Comparison of ENCODE assay signal across 9 mouse cellular contexts in genomic region chr17:24506332-24507070, GRCm38 (mm10). TPM values are rescaled to one million over a fixed set of nuclear protein-coding genes. Genes with fewer than 3 reads are reported as not detected.
DNase-seq lines count a peak whose midpoint lies in the region; ATAC-seq and TF ChIP-seq lines count a peak whose summit lies in the region.
"Had no signal": no experiment of that assay in that cellular context is flagged by ENCODE, and none has a peak within 500 bp of the region (broad histone marks: within the 10 kb centered on the region; RNA-seq: fewer than 3 reads in every experiment).

No protein-coding gene starts in this region.

- TF ChIP-seq EP300 in heart, adult 2 months (IDR thresholded peaks at IDR 0.05; ENCODE audit: insufficient read depth, low read depth, low read length), result no peak

- H3K79me2 ChIP-seq in heart, adult 2 months (replicated peaks; ENCODE audit: control insufficient read depth, insufficient read depth, low read length), result no peaks in the 10 kb centered on the region

- no peak overlapping the region; the same call in 1 of the 2 replicates for H3K4me3 ChIP-seq in heart, adult 2 months
- H3K4me3 ChIP-seq in neural tube, embryonic 13.5 days, result no peak overlapping the region

- peak; percentile 41 to 45 for DNase-seq in heart, adult 2 months
- no peak for DNase-seq in heart, postnatal 25 days (ENCODE audit: low spot score)
- DNase-seq in adrenal gland, postnatal 36 days, result peak; percentile 62 to 63
- peak; percentile 60 for DNase-seq in gastrocnemius, postnatal 14 days
- peak; percentile 67 to 82 for DNase-seq in left cerebral cortex, postnatal 25 days (ENCODE audit: low spot score in 2 of 2)

- TF ChIP-seq POLR2A in heart, adult 2 months (IDR thresholded peaks at IDR 0.05; ENCODE audit: insufficient read depth, low read depth, low read length), result no peak

- H3K36me3 ChIP-seq in heart, adult 2 months (ENCODE audit: control insufficient read depth, insufficient read depth, low read length), result no peaks in the 10 kb centered on the region
- peaks cover 100% of the 10 kb centered on the region for H3K36me3 ChIP-seq in neural tube, embryonic 13.5 days

- H3K4me1 ChIP-seq in heart, adult 2 months (ENCODE audit: control insufficient read depth, insufficient read depth, low read length), result no peaks in the 10 kb centered on the region
- peaks cover 13% of the 10 kb centered on the region for H3K4me1 ChIP-seq in neural tube, embryonic 13.5 days (replicated peaks)

- TF ChIP-seq CTCF in heart, adult 2 months (IDR thresholded peaks at IDR 0.05), result no peak

- 34% methylated on average over 35 of the region's 36 CpGs for WGBS in heart, adult 2 months
- 34% methylated on average over 36 of the region's 36 CpGs for WGBS in neural tube, embryonic 13.5 days

- H3K9ac ChIP-seq in heart, adult 2 months (ENCODE audit: low read depth, low read length), result no peak overlapping the region
- H3K9ac ChIP-seq in neural tube, embryonic 13.5 days, result 0 out of 2 replicates have a peak overlapping the region, but pooled peaks have one; percentile 31

- intact Hi-C loops in heart, adult 2 months (cut with DNase I), result no loop called here
- intact Hi-C loops in heart, postnatal 25 days (cut with DNase I), result no loop called here
- intact Hi-C loops in gastrocnemius, postnatal 14 days (cut with DNase I; ENCODE audit: low total_unique reads), result no loop called here
- intact Hi-C loops in left cerebral cortex, postnatal 25 days (cut with DNase I), result loop anchor here (2.0 kb wide), 1 partner anchor 36 kb away; the partner anchor contains the start of genes E4f1 and Pgp

- no peak for ATAC-seq in neural tube, embryonic 13.5 days (ENCODE audit: low read depth)
- ATAC-seq in CD4-positive, CD25-positive, alpha-beta regulatory T cell, adult 4 months, result no peak
- no peak for ATAC-seq in inflammation-experienced regulatory T-cells, adult 6 months
- ATAC-seq: Patski had no signal

- no peaks in the 10 kb centered on the region for H3K27me3 ChIP-seq in heart, adult 2 months (ENCODE audit: control insufficient read depth, insufficient read depth, low read length)
- no peaks in the 10 kb centered on the region for H3K27me3 ChIP-seq in neural tube, embryonic 13.5 days
- H3K27me3 ChIP-seq: Patski had no signal

- H3K4me2 ChIP-seq in neural tube, embryonic 13.5 days, result peak overlapping the region; percentile 30; the same call in 1 of the 2 replicates

- no peak overlapping the region for H3K27ac ChIP-seq in heart, adult 2 months
- H3K27ac ChIP-seq in neural tube, embryonic 13.5 days (replicated peaks), result 0 out of 2 replicates have a peak overlapping the region, but pooled peaks have one; percentile 52

- no peaks in the 10 kb centered on the region for H3K9me3 ChIP-seq in neural tube, embryonic 13.5 days

RNA-seq across cellular contexts. Expression of gene Caskin1, which starts 18.1 kb away (rescaled TPM):
- under 1 TPM; 0.16 to 0.55 TPM for total RNA-seq in heart, adult 2 months (2021)
- 0.23 and 0.45 TPM in 2 replicates for polyA plus RNA-seq in heart, adult 2 months (2012; rRNA removed)
- total RNA-seq in heart, postnatal 25 days (2021), result under 1 TPM; 0.14 to 0.39 TPM
- total RNA-seq in adrenal gland, postnatal 36 days (2021), result 10 to 100 TPM; 14.7 to 25.7 TPM
- total RNA-seq in gastrocnemius, postnatal 14 days (2021), result under 1 TPM; 0.22 to 0.31 TPM
- 100 to 1,000 TPM; 115 to 121 TPM for total RNA-seq in left cerebral cortex, postnatal 25 days (2021)
- 35.0 and 35.3 TPM in 2 replicates for polyA plus RNA-seq in neural tube, embryonic 13.5 days (2015; fragmentation: Nextera tagmentation; extraction: Ambion mirVana)
- under 1 TPM; 0.16 TPM for polyA plus RNA-seq in CD4-positive, CD25-positive, alpha-beta regulatory T cell, adult 4 months (2017; shearing (Covaris generic))
- polyA plus RNA-seq in inflammation-experienced regulatory T-cells, adult 6 months (2017; shearing (Covaris generic)), result under 1 TPM in 2 of 3 experiments, not detected in 1; 0.16 to 0.23 TPM

RNA-seq across cellular contexts. Expression of gene Traf7, which starts 21.2 kb away (rescaled TPM):
- total RNA-seq in heart, adult 2 months (2021), result 10 to 100 TPM; 41.9 to 46.5 TPM
- polyA plus RNA-seq in heart, adult 2 months (2012; rRNA removed), result 93.4 and 109 TPM in 2 replicates
- total RNA-seq in heart, postnatal 25 days (2021), result 10 to 100 TPM; 43.6 to 54.1 TPM
- total RNA-seq in adrenal gland, postnatal 36 days (2021), result 100 to 1,000 TPM in 1 of 2 experiments, 10 to 100 TPM in 1; 94.7 to 118 TPM
- total RNA-seq in gastrocnemius, postnatal 14 days (2021), result 10 to 100 TPM; 31.9 to 33.4 TPM
- 10 to 100 TPM; 75.1 to 77.7 TPM for total RNA-seq in left cerebral cortex, postnatal 25 days (2021)
- 70.1 and 82.9 TPM in 2 replicates for polyA plus RNA-seq in neural tube, embryonic 13.5 days (2015; fragmentation: Nextera tagmentation; extraction: Ambion mirVana)
- polyA plus RNA-seq in CD4-positive, CD25-positive, alpha-beta regulatory T cell, adult 4 months (2017; shearing (Covaris generic)), result 10 to 100 TPM; 52.8 to 72.1 TPM
- polyA plus RNA-seq in inflammation-experienced regulatory T-cells, adult 6 months (2017; shearing (Covaris generic)), result 10 to 100 TPM; 45.5 to 54.2 (median 53.7) TPM

RNA-seq across cellular contexts. Expression of gene Rab26, which starts 27.5 kb away (rescaled TPM):
- under 1 TPM in 1 of 2 experiments, not detected in 1; 0.39 TPM for total RNA-seq in heart, adult 2 months (2021)
- 0.10 and 0.12 TPM in 2 replicates for polyA plus RNA-seq in heart, adult 2 months (2012; rRNA removed)
- not detected for total RNA-seq in heart, postnatal 25 days (2021)
- total RNA-seq in adrenal gland, postnatal 36 days (2021), result 1 to 10 TPM in 1 of 2 experiments, under 1 TPM in 1; 0.70 to 1.3 TPM
- total RNA-seq in gastrocnemius, postnatal 14 days (2021), result under 1 TPM; 0.21 to 0.27 TPM
- total RNA-seq in left cerebral cortex, postnatal 25 days (2021), result 10 to 100 TPM; 53.4 to 59.5 TPM
- 1.5 and 1.6 TPM in 2 replicates for polyA plus RNA-seq in neural tube, embryonic 13.5 days (2015; fragmentation: Nextera tagmentation; extraction: Ambion mirVana)
- 1 to 10 TPM; 4.0 to 5.0 TPM for polyA plus RNA-seq in CD4-positive, CD25-positive, alpha-beta regulatory T cell, adult 4 months (2017; shearing (Covaris generic))
- polyA plus RNA-seq in inflammation-experienced regulatory T-cells, adult 6 months (2017; shearing (Covaris generic)), result 1 to 10 TPM; 1.1 to 6.5 (median 2.0) TPM

RNA-seq across cellular contexts. Expression of gene Mlst8, which starts 27.6 kb away (rescaled TPM):
- 10 to 100 TPM in 1 of 2 experiments, 1 to 10 TPM in 1; 8.5 to 10.7 TPM for total RNA-seq in heart, adult 2 months (2021)
- polyA plus RNA-seq in heart, adult 2 months (2012; rRNA removed), result 28.1 and 42.0 TPM in 2 replicates
- 10 to 100 TPM in 1 of 2 experiments, 1 to 10 TPM in 1; 9.4 to 11.3 TPM for total RNA-seq in heart, postnatal 25 days (2021)
- 10 to 100 TPM; 22.8 to 24.3 TPM for total RNA-seq in adrenal gland, postnatal 36 days (2021)
- total RNA-seq in gastrocnemius, postnatal 14 days (2021), result 10 to 100 TPM; 10.7 to 11.6 TPM
- 10 to 100 TPM; 30.0 to 32.2 TPM for total RNA-seq in left cerebral cortex, postnatal 25 days (2021)
- polyA plus RNA-seq in neural tube, embryonic 13.5 days (2015; fragmentation: Nextera tagmentation; extraction: Ambion mirVana), result 35.7 and 36.2 TPM in 2 replicates
- polyA plus RNA-seq in CD4-positive, CD25-positive, alpha-beta regulatory T cell, adult 4 months (2017; shearing (Covaris generic)), result 10 to 100 TPM; 14.3 to 25.8 TPM
- polyA plus RNA-seq in inflammation-experienced regulatory T-cells, adult 6 months (2017; shearing (Covaris generic)), result 10 to 100 TPM; 14.0 to 14.9 (median 14.5) TPM

RNA-seq across cellular contexts. Expression of gene Bricd5, which starts 32.8 kb away (rescaled TPM):
- total RNA-seq in heart, adult 2 months (2021), result not detected
- not detected in 2 replicates for polyA plus RNA-seq in heart, adult 2 months (2012; rRNA removed)
- total RNA-seq in heart, postnatal 25 days (2021), result not detected
- total RNA-seq in adrenal gland, postnatal 36 days (2021), result under 1 TPM; 0.30 to 0.46 TPM
- total RNA-seq in gastrocnemius, postnatal 14 days (2021), result under 1 TPM in 1 of 2 experiments, not detected in 1; 0.31 TPM
- total RNA-seq in left cerebral cortex, postnatal 25 days (2021), result 1 to 10 TPM; 1.4 to 1.6 TPM
- not detected in 2 replicates for polyA plus RNA-seq in neural tube, embryonic 13.5 days (2015; fragmentation: Nextera tagmentation; extraction: Ambion mirVana)
- not detected for polyA plus RNA-seq in CD4-positive, CD25-positive, alpha-beta regulatory T cell, adult 4 months (2017; shearing (Covaris generic))
- polyA plus RNA-seq in inflammation-experienced regulatory T-cells, adult 6 months (2017; shearing (Covaris generic)), result not detected

Comparison
In these comparisons a context has a peak if more than half of its experiments do, and no peak if none do; other contexts are left out.
1. RNA of gene Caskin1, which starts 18.1 kb away (total RNA-seq): 115 to 121 TPM in left cerebral cortex, postnatal 25 days and 14.7 to 25.7 TPM in adrenal gland, postnatal 36 days; 0.16 to 0.55 TPM in heart, adult 2 months, 0.14 to 0.39 TPM in heart, postnatal 25 days and 0.22 to 0.31 TPM in gastrocnemius, postnatal 14 days; every median in the first group is over 10 times any median in the second.
2. RNA of gene Rab26, which starts 27.5 kb away (total RNA-seq): 53.4 to 59.5 TPM in left cerebral cortex, postnatal 25 days; 0.70 to 1.3 TPM in adrenal gland, postnatal 36 days, 0.39 TPM in heart, adult 2 months, 0.21 to 0.27 TPM in gastrocnemius, postnatal 14 days and not detected in heart, postnatal 25 days; every median in the first group is over 10 times any median in the second.